Mouse (Mus musculus) heart, embryonic 12.5 days (tissue): ENCODE data around the gene Samd4b. TPM values are rescaled to one million over a fixed set of nuclear protein-coding genes. Genes with fewer than 3 reads are reported as not detected.

Source experiments
- ATAC-seq: fragments of 200-750 bp; cut with Nextera tagmentation; 2 replicates; pipeline ENCODE4 v1.8.0; 2017; ENCODE audit warnings: moderate TSS enrichment, moderate library complexity; ENCODE audit not compliant: insufficient number of reproducible peaks, low FRiP score
- H3K27ac ChIP-seq: fragments of 300-500 bp; sonication (generic); 2 replicates; pipeline ENCODE4 v1.5.1; 2016; ENCODE audit warnings: mild to moderate bottlenecking, moderate library complexity; ENCODE audit not compliant: poor library complexity, severe bottlenecking
- H3K27me3 ChIP-seq: fragments of 300-500 bp; sonication (generic); replicated peaks from 2 replicates; pipeline ENCODE4 v1.6.1; 2016; ENCODE audit warnings: mild to moderate bottlenecking, moderate library complexity
- H3K36me3 ChIP-seq: fragments of 300-500 bp; sonication (generic); 2 replicates; pipeline ENCODE4 v1.6.1; 2016; ENCODE audit warnings: mild to moderate bottlenecking, moderate library complexity
- H3K4me1 ChIP-seq: fragments of 300-500 bp; sonication (generic); replicated peaks from 2 replicates; pipeline ENCODE4 v1.6.1; 2016; ENCODE audit warnings: mild to moderate bottlenecking
- H3K4me2 ChIP-seq: fragments of 300-500 bp; sonication (generic); 2 replicates; pipeline ENCODE4 v1.6.1; 2016; ENCODE audit warnings: mild to moderate bottlenecking, moderate library complexity
- H3K4me3 ChIP-seq: fragments of 300-500 bp; sonication (generic); 2 replicates; pipeline ENCODE4 v1.5.1; 2016; ENCODE audit warnings: mild to moderate bottlenecking
- H3K9ac ChIP-seq: fragments of 300-500 bp; sonication (generic); 2 replicates; pipeline ENCODE4 v1.6.1; 2016; ENCODE audit warnings: mild to moderate bottlenecking, moderate library complexity
- H3K9me3 ChIP-seq: fragments of 300-500 bp; sonication (generic); replicated peaks from 2 replicates; pipeline ENCODE4 v1.6.1; 2016; ENCODE audit warnings: mild to moderate bottlenecking, moderate library complexity
- WGBS: fragments of 180-500 bp; shearing (Covaris S2); methylation state at CpG from one replicate; pipeline ENCODE4 v1.1.7; 2016; 5-methylcytosine and 5-hydroxymethylcytosine counted together
- polyA plus RNA-seq: library from polyadenylated mRNA; unstranded; fragments of >200 nt; fragmentation: Nextera tagmentation; extraction: Ambion mirVana; gene quantifications from 2 replicates; pipeline ENCODE4 v1.2.1, GENCODE M21; 2016

Samd4b gene
- polyA plus RNA-seq, 1 experiment from 2014 or later, result 29.5 TPM

- Histone ChIP-seq H3K9me3 (no peaks in the 10 kb centered on the region), H3K4me1 (peaks cover 24% of the 10 kb centered on the region), H3K36me3 (peaks cover 16% of the 10 kb centered on the region), H3K27me3 (no peaks in the 10 kb centered on the region), H3K9ac (no peak overlapping the region), H3K27ac (no peak overlapping the region), H3K4me3 (no peak overlapping the region), H3K4me2 (no peak overlapping the region)
- ATAC-seq, result no peak
These were observed 170.2 kb downstream of the Samd4b start for GRCm38 (mm10) chr7:28427738-28428137.

GRCm38 (mm10) chr7:28423018-28423417, 174.9 kb downstream of the Samd4b start:
- Histone ChIP-seq H3K9me3 (no peaks in the 10 kb centered on the region), H3K4me1 (peaks cover 24% of the 10 kb centered on the region), H3K4me2 (no peak overlapping the region), H3K27ac (no peak overlapping the region), H3K4me3 (no peak overlapping the region), H3K36me3 (peaks cover 55% of the 10 kb centered on the region), H3K27me3 (no peaks in the 10 kb centered on the region), H3K9ac (no peak overlapping the region)
- 94% methylated on average over 1 of the region's 1 CpGs for WGBS
- ATAC-seq, result no peak

- no peaks in the 10 kb centered on the region for H3K27me3 ChIP-seq
- H3K9ac ChIP-seq, result no peak overlapping the region
- H3K9me3 ChIP-seq, result no peaks in the 10 kb centered on the region
- ATAC-seq, result no peak
- peaks cover 80% of the 10 kb centered on the region for H3K36me3 ChIP-seq
- peaks cover 16% of the 10 kb centered on the region for H3K4me1 ChIP-seq
- no peak overlapping the region for H3K27ac ChIP-seq
- H3K4me3 ChIP-seq, result no peak overlapping the region
- no peak overlapping the region for H3K4me2 ChIP-seq
- 98% methylated on average over 2 of the region's 2 CpGs for WGBS
These were observed 178.5 kb downstream of the Samd4b start for GRCm38 (mm10) chr7:28419416-28419815.

- H3K4me3 ChIP-seq, result no peak overlapping the region
- H3K36me3 ChIP-seq, result peaks cover 86% of the 10 kb centered on the region
- ATAC-seq, result peak; percentile 68
- H3K4me2 ChIP-seq, result no peak overlapping the region
- peaks cover 13% of the 10 kb centered on the region for H3K4me1 ChIP-seq
- H3K27ac ChIP-seq, result no peak overlapping the region
- H3K9ac ChIP-seq, result no peak overlapping the region
- no peaks in the 10 kb centered on the region for H3K27me3 ChIP-seq
- 65% methylated on average over 8 of the region's 8 CpGs for WGBS
- H3K9me3 ChIP-seq, result no peaks in the 10 kb centered on the region
These were observed 179.8 kb downstream of the Samd4b start for GRCm38 (mm10) chr7:28418096-28418670.

GRCm38 (mm10) chr7:28417368-28417767, 180.6 kb downstream of the Samd4b start:
- Histone ChIP-seq H3K27ac (no peak overlapping the region), H3K27me3 (no peaks in the 10 kb centered on the region), H3K36me3 (peaks cover 86% of the 10 kb centered on the region), H3K4me2 (no peak overlapping the region), H3K4me1 (peaks cover 13% of the 10 kb centered on the region), H3K4me3 (no peak overlapping the region), H3K9ac (no peak overlapping the region), H3K9me3 (no peaks in the 10 kb centered on the region)
- no peak for ATAC-seq

GRCm38 (mm10) chr7:28412826-28413225, 185.1 kb downstream of the Samd4b start:
- H3K4me1 ChIP-seq, result peaks cover 17% of the 10 kb centered on the region
- 74% methylated on average over 4 of the region's 4 CpGs for WGBS
- peaks cover 83% of the 10 kb centered on the region for H3K36me3 ChIP-seq

GRCm38 (mm10) chr7:28410841-28411475, 187.0 kb downstream of the Samd4b start:
- peaks cover 17% of the 10 kb centered on the region for H3K4me1 ChIP-seq
- 72% methylated on average over 3 of the region's 3 CpGs for WGBS
- H3K27ac ChIP-seq, result no peak overlapping the region
- peaks cover 91% of the 10 kb centered on the region for H3K36me3 ChIP-seq
- no peak overlapping the region for H3K4me3 ChIP-seq
- no peaks in the 10 kb centered on the region for H3K9me3 ChIP-seq
- no peaks in the 10 kb centered on the region for H3K27me3 ChIP-seq
- H3K9ac ChIP-seq, result no peak overlapping the region
- no peak for ATAC-seq
- H3K4me2 ChIP-seq, result no peak overlapping the region

More at GRCm38 (mm10) chr7:28412826-28413225, 185.1 kb downstream of the Samd4b start:
- Histone ChIP-seq H3K4me3 (no peak overlapping the region), H3K4me2 (no peak overlapping the region), H3K27ac (no peak overlapping the region), H3K9ac (no peak overlapping the region), H3K27me3 (no peaks in the 10 kb centered on the region), H3K9me3 (no peaks in the 10 kb centered on the region)
- no peak for ATAC-seq

GRCm38 (mm10) chr7:28401942-28402341, 196.0 kb downstream of the Samd4b start:
- Histone ChIP-seq H3K4me3 (no peak overlapping the region), H3K27ac (no peak overlapping the region), H3K9me3 (no peaks in the 10 kb centered on the region), H3K9ac (no peak overlapping the region), H3K27me3 (no peaks in the 10 kb centered on the region), H3K4me1 (no peaks in the 10 kb centered on the region), H3K4me2 (no peak overlapping the region), H3K36me3 (peaks cover 94% of the 10 kb centered on the region)
- ATAC-seq, result no peak
- WGBS, result 65% methylated on average over 3 of the region's 3 CpGs

- WGBS, result 89% methylated on average over 1 of the region's 1 CpGs
- no peaks in the 10 kb centered on the region for H3K9me3 ChIP-seq
- H3K9ac ChIP-seq, result no peak overlapping the region
- H3K36me3 ChIP-seq, result peaks cover 94% of the 10 kb centered on the region
- no peaks in the 10 kb centered on the region for H3K27me3 ChIP-seq
- H3K4me2 ChIP-seq, result no peak overlapping the region
- ATAC-seq, result no peak
- H3K4me3 ChIP-seq, result no peak overlapping the region
- no peaks in the 10 kb centered on the region for H3K4me1 ChIP-seq
- H3K27ac ChIP-seq, result no peak overlapping the region
These were observed 196.9 kb downstream of the Samd4b start for GRCm38 (mm10) chr7:28401030-28401429.

- Histone ChIP-seq H3K27me3 (no peaks in the 10 kb centered on the region), H3K9ac (no peak overlapping the region), H3K9me3 (no peaks in the 10 kb centered on the region), H3K4me2 (no peak overlapping the region), H3K4me1 (peaks cover 2% of the 10 kb centered on the region), H3K27ac (no peak overlapping the region), H3K36me3 (peaks cover 89% of the 10 kb centered on the region), H3K4me3 (no peak overlapping the region)
- WGBS, result 89% methylated on average over 10 of the region's 10 CpGs
- no peak for ATAC-seq
These were observed 199.1 kb downstream of the Samd4b start for GRCm38 (mm10) chr7:28398696-28399340.

GRCm38 (mm10) chr7:28398000-28398399, 199.9 kb downstream of the Samd4b start:
- H3K27me3 ChIP-seq, result no peaks in the 10 kb centered on the region
- H3K36me3 ChIP-seq, result peaks cover 81% of the 10 kb centered on the region
- no peak for ATAC-seq
- no peak overlapping the region for H3K27ac ChIP-seq
- H3K4me3 ChIP-seq, result no peak overlapping the region
- H3K4me2 ChIP-seq, result no peak overlapping the region
- no peaks in the 10 kb centered on the region for H3K9me3 ChIP-seq
- H3K9ac ChIP-seq, result no peak overlapping the region
- peaks cover 8% of the 10 kb centered on the region for H3K4me1 ChIP-seq
- 55% methylated on average over 3 of the region's 3 CpGs for WGBS
